Comparison of ENCODE assay signal across 8 mouse cellular contexts in genomic region chr4:33586615-33587451, GRCm38 (mm10).
A peak's percentile ranks its signal among the peaks of the same experiment; 100 is the strongest.
DNase-seq lines count a peak whose midpoint lies in the region; ATAC-seq lines count a peak whose summit lies in the region.

No protein-coding gene starts in this region.

- DNase-seq in A20 (ENCODE audit: low read depth, low spot score) (peak; percentile 55), MN1 (ENCODE audit: low spot score) (peak; percentile 72)
- peak; percentile 84 for DNase-seq in embryonic facial prominence, embryonic 14.5 days (ENCODE audit: low spot score)
- DNase-seq in spleen, postnatal 14 days (ENCODE audit: low spot score in 2 of 2), result no peak

- H3K4me3 ChIP-seq in embryonic facial prominence, embryonic 14.5 days (ENCODE audit: low read depth, low read length), result peak overlapping the region; percentile 26
- H3K4me3 ChIP-seq in heart, embryonic 14.5 days (ENCODE audit: control insufficient read depth in 1 of 2, insufficient read depth in 1 of 2, low read depth in 1 of 2, low read length in 2 of 2), result peak overlapping the region; percentile 25 to 27; a peak in 3 of 4 replicates
- peak overlapping the region; percentile 33 for H3K4me3 ChIP-seq in kidney, embryonic 15.5 days (replicated peaks)
- H3K4me3 ChIP-seq in liver, embryonic 15.5 days (replicated peaks), result no peak overlapping the region
- H3K4me3 ChIP-seq in neural tube, embryonic 12.5 days, result no peak overlapping the region

- no peaks in the 10 kb centered on the region for H3K36me3 ChIP-seq in embryonic facial prominence, embryonic 14.5 days (ENCODE audit: control insufficient read depth, insufficient read depth, low read length)
- H3K36me3 ChIP-seq in heart, embryonic 14.5 days (ENCODE audit: control insufficient read depth, insufficient read depth, low read length), result no peaks in the 10 kb centered on the region
- no peaks in the 10 kb centered on the region for H3K36me3 ChIP-seq in kidney, embryonic 15.5 days
- no peaks in the 10 kb centered on the region for H3K36me3 ChIP-seq in liver, embryonic 15.5 days (replicated peaks)
- no peaks in the 10 kb centered on the region for H3K36me3 ChIP-seq in neural tube, embryonic 12.5 days

- H3K27ac ChIP-seq in embryonic facial prominence, embryonic 14.5 days (replicated peaks; ENCODE audit: low read depth, low read length), result peak overlapping the region; percentile 49
- H3K27ac ChIP-seq in heart, embryonic 14.5 days (replicated peaks in 1 of 2; ENCODE audit: control insufficient read depth in 1 of 2, insufficient read depth in 1 of 2, low read depth in 2 of 2, low read length in 2 of 2), result no peak overlapping the region; a peak in 1 of 4 replicates
- peak overlapping the region; percentile 68; the same call in 1 of the 2 replicates for H3K27ac ChIP-seq in kidney, embryonic 15.5 days
- no peak overlapping the region for H3K27ac ChIP-seq in liver, embryonic 15.5 days (replicated peaks)
- H3K27ac ChIP-seq in neural tube, embryonic 12.5 days, result peak overlapping the region; percentile 22; the same call in 1 of the 2 replicates

- no peaks in the 10 kb centered on the region for H3K27me3 ChIP-seq in embryonic facial prominence, embryonic 14.5 days (replicated peaks; ENCODE audit: control insufficient read depth, insufficient read depth, low read length)
- peaks cover 23% of the 10 kb centered on the region; the same call in 1 of the 2 replicates for H3K27me3 ChIP-seq in heart, embryonic 14.5 days (ENCODE audit: control insufficient read depth, insufficient read depth, low read length)
- H3K27me3 ChIP-seq in kidney, embryonic 15.5 days, result 0 out of 2 replicates have a peak, but pooled peaks cover 4% of the 10 kb centered on the region
- no peaks in the 10 kb centered on the region for H3K27me3 ChIP-seq in liver, embryonic 15.5 days
- H3K27me3 ChIP-seq in neural tube, embryonic 12.5 days (replicated peaks), result no peaks in the 10 kb centered on the region

- H3K9ac ChIP-seq in embryonic facial prominence, embryonic 14.5 days (ENCODE audit: low read depth, low read length), result peak overlapping the region; percentile 22
- peak overlapping the region; percentile 52 for H3K9ac ChIP-seq in heart, embryonic 14.5 days (ENCODE audit: low read length)
- H3K9ac ChIP-seq in kidney, embryonic 15.5 days, result peak overlapping the region; percentile 23; the same call in 1 of the 2 replicates
- H3K9ac ChIP-seq in liver, embryonic 15.5 days, result no peak overlapping the region
- no peak overlapping the region for H3K9ac ChIP-seq in neural tube, embryonic 12.5 days

- 4% methylated on average over 15 of the region's 15 CpGs for WGBS in embryonic facial prominence, embryonic 14.5 days
- 6% methylated on average over 15 of the region's 15 CpGs for WGBS in heart, embryonic 14.5 days
- WGBS in kidney, embryonic 15.5 days, result 8% methylated on average over 15 of the region's 15 CpGs
- 15% methylated on average over 15 of the region's 15 CpGs for WGBS in liver, embryonic 15.5 days (ENCODE audit: insufficient replicate concordance)
- 7% methylated on average over 15 of the region's 15 CpGs for WGBS in neural tube, embryonic 12.5 days

- 0 out of 2 replicates have a peak, but pooled peaks cover under 1% of the 10 kb centered on the region for H3K9me3 ChIP-seq in embryonic facial prominence, embryonic 14.5 days (ENCODE audit: control insufficient read depth, low read length)
- H3K9me3 ChIP-seq in heart, embryonic 14.5 days (ENCODE audit: control insufficient read depth, low read length), result no peaks in the 10 kb centered on the region; the same call in 1 of the 2 replicates
- H3K9me3 ChIP-seq in kidney, embryonic 15.5 days (replicated peaks), result 0 out of 2 replicates have a peak, but pooled peaks cover under 1% of the 10 kb centered on the region
- no peaks in the 10 kb centered on the region for H3K9me3 ChIP-seq in liver, embryonic 15.5 days (replicated peaks)
- no peaks in the 10 kb centered on the region for H3K9me3 ChIP-seq in neural tube, embryonic 12.5 days

- peaks cover 12% of the 10 kb centered on the region for H3K4me1 ChIP-seq in embryonic facial prominence, embryonic 14.5 days (ENCODE audit: control insufficient read depth, insufficient read depth, low read length)
- peaks cover 16% of the 10 kb centered on the region in 2 experiments for H3K4me1 ChIP-seq in heart, embryonic 14.5 days (ENCODE audit: control insufficient read depth in 2 of 2, insufficient read depth in 2 of 2, low read length in 2 of 2)
- peaks cover 40% of the 10 kb centered on the region for H3K4me1 ChIP-seq in kidney, embryonic 15.5 days
- peaks cover 9% of the 10 kb centered on the region for H3K4me1 ChIP-seq in liver, embryonic 15.5 days (replicated peaks)
- peaks cover 17% of the 10 kb centered on the region for H3K4me1 ChIP-seq in neural tube, embryonic 12.5 days

- ATAC-seq in embryonic facial prominence, embryonic 14.5 days (ENCODE audit: low read depth), result peak; percentile 90
- ATAC-seq in heart, embryonic 14.5 days (ENCODE audit: insufficient number of reproducible peaks, insufficient read depth, low FRiP score, low read depth), result no peak
- peak; percentile 84 for ATAC-seq in kidney, embryonic 15.5 days (replicated peaks; ENCODE audit: low FRiP score)
- ATAC-seq in liver, embryonic 15.5 days (ENCODE audit: insufficient read depth), result no peak
- peak; percentile 73 for ATAC-seq in neural tube, embryonic 12.5 days (ENCODE audit: low FRiP score, low read depth)

- H3K4me2 ChIP-seq in embryonic facial prominence, embryonic 14.5 days (ENCODE audit: low read depth, low read length), result peak overlapping the region; percentile 53
- peak overlapping the region; percentile 68 for H3K4me2 ChIP-seq in heart, embryonic 14.5 days (ENCODE audit: low read length)
- H3K4me2 ChIP-seq in kidney, embryonic 15.5 days, result peak overlapping the region; percentile 59
- peak overlapping the region; percentile 24 for H3K4me2 ChIP-seq in liver, embryonic 15.5 days
- H3K4me2 ChIP-seq in neural tube, embryonic 12.5 days (replicated peaks), result peak overlapping the region; percentile 52

Comparison
In these comparisons a context has a peak if more than half of its experiments do, and no peak if none do; other contexts are left out.
1. DNase-seq: peak in A20 (single experiment), MN1 (single experiment) and embryonic facial prominence, embryonic 14.5 days (single experiment); none in spleen, postnatal 14 days (0 of 2).
2. ATAC-seq: peak in embryonic facial prominence, embryonic 14.5 days (single experiment), kidney, embryonic 15.5 days (single experiment) and neural tube, embryonic 12.5 days (single experiment); none in heart, embryonic 14.5 days (single experiment) and liver, embryonic 15.5 days (single experiment).
3. H3K27ac ChIP-seq: peak in embryonic facial prominence, embryonic 14.5 days (single experiment), kidney, embryonic 15.5 days (single experiment) and neural tube, embryonic 12.5 days (single experiment); none in heart, embryonic 14.5 days (0 of 2) and liver, embryonic 15.5 days (single experiment).
4. H3K4me3 ChIP-seq: peak in embryonic facial prominence, embryonic 14.5 days (single experiment), heart, embryonic 14.5 days (2 of 2) and kidney, embryonic 15.5 days (single experiment); none in liver, embryonic 15.5 days (single experiment) and neural tube, embryonic 12.5 days (single experiment).
5. H3K9ac ChIP-seq: peak in embryonic facial prominence, embryonic 14.5 days (single experiment), heart, embryonic 14.5 days (single experiment) and kidney, embryonic 15.5 days (single experiment); none in liver, embryonic 15.5 days (single experiment) and neural tube, embryonic 12.5 days (single experiment).
6. Peak in every context shown above with its lines, with median percentiles within 50 percentile points of each other: H3K4me2 ChIP-seq.